Mouse (Mus musculus) forebrain, embryonic 10.5 days (tissue): ENCODE results near the gene Met. TPM values are rescaled to one million over a fixed set of nuclear protein-coding genes. Genes with fewer than 3 reads are reported as not detected.

Experiments
- DNase-seq: peaks from one replicate; pipeline ENCODE4 v3.0.0-alpha.2; 2017; ENCODE audit warnings: low spot score; ENCODE audit errors: extremely low spot score
- H3K27ac ChIP-seq: fragments of 300-500 bp; sonication (generic); 2 replicates; pipeline ENCODE4 v1.5.1; 2016; ENCODE audit warnings: mild to moderate bottlenecking
- H3K27me3 ChIP-seq: fragments of 300-500 bp; sonication (generic); 2 replicates; pipeline ENCODE4 v1.6.1; 2016; ENCODE audit warnings: mild to moderate bottlenecking; ENCODE audit not compliant: poor library complexity, severe bottlenecking
- H3K36me3 ChIP-seq: fragments of 300-500 bp; sonication (generic); replicated peaks from 2 replicates; pipeline ENCODE4 v1.6.1; 2016; ENCODE audit warnings: mild to moderate bottlenecking, moderate library complexity
- H3K4me1 ChIP-seq: fragments of 300-500 bp; sonication (generic); 2 replicates; pipeline ENCODE4 v1.6.1; 2016
- H3K4me3 ChIP-seq: fragments of 300-500 bp; sonication (generic); 2 replicates; pipeline ENCODE4 v1.5.1; 2016; ENCODE audit warnings: mild to moderate bottlenecking, moderate library complexity
- H3K9me3 ChIP-seq: fragments of 300-500 bp; sonication (generic); 2 replicates; pipeline ENCODE4 v1.6.1; 2016; ENCODE audit warnings: mild to moderate bottlenecking, moderate library complexity
- WGBS: fragments of 180-500 bp; shearing (Covaris S2); methylation state at CpG from one replicate; pipeline ENCODE4 v1.1.7; 2016; 5-methylcytosine and 5-hydroxymethylcytosine counted together
- polyA plus RNA-seq: library from polyadenylated mRNA; unstranded; fragments of >200 nt; fragmentation: Nextera tagmentation; extraction: Ambion mirVana; gene quantifications from 2 replicates; pipeline ENCODE4 v1.2.1, GENCODE M21; 2016

Gene Met
- polyA plus RNA-seq = 0.81 and 0.82 TPM in 2 replicates

- Histone ChIP-seq H3K4me3 (peak within 1 kb of the TSS; percentile 75), H3K27me3 (peaks cover 85% of the 10 kb centered on the region), H3K36me3 (no peaks in the 10 kb centered on the region), H3K4me1 (peaks cover 21% of the 10 kb centered on the region), H3K27ac (peak within 1 kb of the TSS; percentile 76), H3K9me3 (no peaks in the 10 kb centered on the region)
- WGBS = under 1% methylated on average over 77 of the region's 78 CpGs
- DNase-seq = peak; percentile 36
Observed at GRCm38 (mm10) chr6:17463434-17464280, at the start of gene Met. TSS of gene Met (plus strand) at chr6:17463800.

- Histone ChIP-seq H3K27ac (no peak overlapping the region), H3K4me3 (no peak overlapping the region), H3K27me3 (no peaks in the 10 kb centered on the region), H3K9me3 (no peaks in the 10 kb centered on the region), H3K36me3 (no peaks in the 10 kb centered on the region), H3K4me1 (no peaks in the 10 kb centered on the region)
- no peak for DNase-seq
- 77% methylated on average over 7 of the region's 7 CpGs for WGBS
Observed at GRCm38 (mm10) chr6:17418226-17418625, 45.4 kb upstream of the Met start.

- H3K27me3 ChIP-seq = no peaks in the 10 kb centered on the region
- no peak overlapping the region for H3K4me3 ChIP-seq
- no peak for DNase-seq
- 92% methylated on average over 1 of the region's 1 CpGs for WGBS
- H3K9me3 ChIP-seq = no peaks in the 10 kb centered on the region
- no peaks in the 10 kb centered on the region for H3K36me3 ChIP-seq
- no peaks in the 10 kb centered on the region for H3K4me1 ChIP-seq
- no peak overlapping the region for H3K27ac ChIP-seq
Observed at GRCm38 (mm10) chr6:17422432-17422831, 41.2 kb upstream of the Met start.

GRCm38 (mm10) chr6:17429041-17429440 lies 34.6 kb upstream of the Met start:
- H3K27me3 ChIP-seq = no peaks in the 10 kb centered on the region
- no peaks in the 10 kb centered on the region for H3K4me1 ChIP-seq
- no peaks in the 10 kb centered on the region for H3K36me3 ChIP-seq
- H3K9me3 ChIP-seq = no peaks in the 10 kb centered on the region
- DNase-seq = no peak
- 88% methylated on average over 3 of the region's 3 CpGs for WGBS
- H3K4me3 ChIP-seq = no peak overlapping the region
- no peak overlapping the region for H3K27ac ChIP-seq

- Histone ChIP-seq H3K27me3 (no peaks in the 10 kb centered on the region), H3K4me3 (no peak overlapping the region), H3K9me3 (no peaks in the 10 kb centered on the region), H3K4me1 (no peaks in the 10 kb centered on the region), H3K36me3 (no peaks in the 10 kb centered on the region), H3K27ac (no peak overlapping the region)
- 87% methylated on average over 3 of the region's 3 CpGs for WGBS
- DNase-seq = no peak
Observed at GRCm38 (mm10) chr6:17429611-17430010, 34.0 kb upstream of the Met start.

GRCm38 (mm10) chr6:17443311-17443710 lies 20.3 kb upstream of the Met start:
- Histone ChIP-seq H3K9me3 (no peaks in the 10 kb centered on the region), H3K4me3 (no peak overlapping the region), H3K4me1 (no peaks in the 10 kb centered on the region), H3K27ac (no peak overlapping the region), H3K27me3 (no peaks in the 10 kb centered on the region), H3K36me3 (no peaks in the 10 kb centered on the region)
- WGBS = 91% methylated on average over 4 of the region's 4 CpGs
- no peak for DNase-seq

GRCm38 (mm10) chr6:17451305-17451704 lies 12.3 kb upstream of the Met start:
- no peaks in the 10 kb centered on the region for H3K9me3 ChIP-seq
- no peaks in the 10 kb centered on the region for H3K27me3 ChIP-seq
- H3K4me3 ChIP-seq = no peak overlapping the region
- no peak overlapping the region for H3K27ac ChIP-seq
- WGBS = 24% methylated on average over 5 of the region's 5 CpGs
- peaks cover 5% of the 10 kb centered on the region; the same call in 1 of the 2 replicates for H3K4me1 ChIP-seq
- H3K36me3 ChIP-seq = no peaks in the 10 kb centered on the region
- DNase-seq = no peak

GRCm38 (mm10) chr6:17455116-17455515 lies 8.5 kb upstream of the Met start:
- no peak for DNase-seq
- Histone ChIP-seq H3K9me3 (no peaks in the 10 kb centered on the region), H3K27me3 (peaks cover 22% of the 10 kb centered on the region), H3K4me3 (no peak overlapping the region), H3K4me1 (peaks cover 10% of the 10 kb centered on the region), H3K27ac (no peak overlapping the region), H3K36me3 (no peaks in the 10 kb centered on the region)
- WGBS = 82% methylated on average over 1 of the region's 1 CpGs

- no peak for DNase-seq
- H3K27me3 ChIP-seq = peaks cover 67% of the 10 kb centered on the region
Observed at GRCm38 (mm10) chr6:17459561-17459960, 4.0 kb upstream of the Met start.

GRCm38 (mm10) chr6:17461435-17461834 lies 2.2 kb upstream of the Met start:
- Histone ChIP-seq H3K36me3 (no peaks in the 10 kb centered on the region), H3K27me3 (peaks cover 85% of the 10 kb centered on the region), H3K4me1 (peaks cover 21% of the 10 kb centered on the region), H3K27ac (no peak overlapping the region), H3K9me3 (no peaks in the 10 kb centered on the region), H3K4me3 (no peak overlapping the region)
- 73% methylated on average over 7 of the region's 7 CpGs for WGBS
- no peak for DNase-seq

More at GRCm38 (mm10) chr6:17459561-17459960, 4.0 kb upstream of the Met start:
- Histone ChIP-seq H3K27ac (no peak overlapping the region), H3K9me3 (no peaks in the 10 kb centered on the region), H3K4me1 (peaks cover 18% of the 10 kb centered on the region), H3K36me3 (no peaks in the 10 kb centered on the region), H3K4me3 (no peak overlapping the region)
- 55% methylated on average over 6 of the region's 6 CpGs for WGBS

- DNase-seq = no peak
- H3K4me1 ChIP-seq = peaks cover 19% of the 10 kb centered on the region
- H3K27ac ChIP-seq = peak overlapping the region; percentile 76
- H3K4me3 ChIP-seq = peak overlapping the region; percentile 75
- H3K27me3 ChIP-seq = peaks cover 78% of the 10 kb centered on the region
- H3K36me3 ChIP-seq = no peaks in the 10 kb centered on the region
- WGBS = 10% methylated on average over 15 of the region's 15 CpGs
- no peaks in the 10 kb centered on the region for H3K9me3 ChIP-seq
Observed at GRCm38 (mm10) chr6:17464281-17465025, 853 bp downstream of the Met start.

- peaks cover 58% of the 10 kb centered on the region for H3K27me3 ChIP-seq
- 89% methylated on average over 3 of the region's 3 CpGs for WGBS
- DNase-seq = no peak
- H3K4me3 ChIP-seq = no peak overlapping the region
- no peaks in the 10 kb centered on the region for H3K36me3 ChIP-seq
- H3K27ac ChIP-seq = no peak overlapping the region
- H3K4me1 ChIP-seq = peaks cover 16% of the 10 kb centered on the region
- H3K9me3 ChIP-seq = no peaks in the 10 kb centered on the region
Observed at GRCm38 (mm10) chr6:17466526-17466925, 2.9 kb downstream of the Met start.

- Histone ChIP-seq H3K27me3 (peaks cover 33% of the 10 kb centered on the region), H3K9me3 (no peaks in the 10 kb centered on the region), H3K36me3 (no peaks in the 10 kb centered on the region), H3K27ac (no peak overlapping the region), H3K4me1 (peaks cover 9% of the 10 kb centered on the region), H3K4me3 (no peak overlapping the region)
- WGBS = 92% methylated on average over 5 of the region's 5 CpGs
- DNase-seq = no peak
Observed at GRCm38 (mm10) chr6:17468993-17469392, 5.4 kb downstream of the Met start.
